Mouse (Mus musculus): ENCODE measurements around the gene Tmem258.
A peak's percentile ranks its signal among the peaks of the same experiment; 100 is the strongest.

Tmem258 gene

GRCm38 (mm10) chr19:10222656-10223055, 18.8 kb downstream of the Tmem258 start:
- DNase-seq (ENCODE audit: low spot score in 2 of 2) = no peak

- DNase-seq (ENCODE audit: low spot score in 2 of 2) = no peak
Measured at GRCm38 (mm10) chr19:10223561-10223960, 19.7 kb downstream of the Tmem258 start.

GRCm38 (mm10) chr19:10224637-10225453, 21.0 kb downstream of the Tmem258 start:
- DNase-seq (ENCODE audit: low spot score in 2 of 2) = no peak

- no peak for DNase-seq (ENCODE audit: low spot score in 2 of 2)
Measured at GRCm38 (mm10) chr19:10225767-10226166, 22.0 kb downstream of the Tmem258 start.

- DNase-seq (ENCODE audit: low spot score in 2 of 2) = no peak
Measured at GRCm38 (mm10) chr19:10231016-10231415, 27.2 kb downstream of the Tmem258 start.

- DNase-seq (ENCODE audit: low spot score in 2 of 2) = no peak
Measured at GRCm38 (mm10) chr19:10231871-10232270, 28.1 kb downstream of the Tmem258 start.

- DNase-seq (ENCODE audit: low spot score in 2 of 2) = no peak
Measured at GRCm38 (mm10) chr19:10232327-10233017, 28.7 kb downstream of the Tmem258 start.

- DNase-seq (ENCODE audit: low spot score in 2 of 2) = no peak
Measured at GRCm38 (mm10) chr19:10235784-10236565, 32.2 kb downstream of the Tmem258 start.

- no peak for DNase-seq (ENCODE audit: low spot score in 2 of 2)
Measured at GRCm38 (mm10) chr19:10238477-10238876, 34.7 kb downstream of the Tmem258 start.

GRCm38 (mm10) chr19:10239419-10239818, 35.6 kb downstream of the Tmem258 start:
- DNase-seq (ENCODE audit: low spot score in 2 of 2) = no peak

- DNase-seq (ENCODE audit: low spot score in 2 of 2) = no peak
Measured at GRCm38 (mm10) chr19:10239975-10240653, 36.3 kb downstream of the Tmem258 start.

- DNase-seq (ENCODE audit: low spot score in 2 of 2) = peak; percentile 74 to 85
Measured at GRCm38 (mm10) chr19:10240654-10241305, 37.0 kb downstream of the Tmem258 start, which contains the start of gene Myrf. Myrf (minus strand) TSS chr19:10240748.

- DNase-seq (ENCODE audit: low spot score in 2 of 2) = no peak
Measured at GRCm38 (mm10) chr19:10242916-10243315, 39.1 kb downstream of the Tmem258 start.

- no peak for DNase-seq (ENCODE audit: low spot score in 2 of 2)
Measured at GRCm38 (mm10) chr19:10244183-10244582, 40.4 kb downstream of the Tmem258 start.

- DNase-seq (ENCODE audit: low spot score in 2 of 2) = no peak
Measured at GRCm38 (mm10) chr19:10247165-10247564, 43.4 kb downstream of the Tmem258 start.

GRCm38 (mm10) chr19:10248128-10248527, 44.3 kb downstream of the Tmem258 start:
- DNase-seq (ENCODE audit: low spot score in 2 of 2) = no peak
